In the genomic region with DNA sequence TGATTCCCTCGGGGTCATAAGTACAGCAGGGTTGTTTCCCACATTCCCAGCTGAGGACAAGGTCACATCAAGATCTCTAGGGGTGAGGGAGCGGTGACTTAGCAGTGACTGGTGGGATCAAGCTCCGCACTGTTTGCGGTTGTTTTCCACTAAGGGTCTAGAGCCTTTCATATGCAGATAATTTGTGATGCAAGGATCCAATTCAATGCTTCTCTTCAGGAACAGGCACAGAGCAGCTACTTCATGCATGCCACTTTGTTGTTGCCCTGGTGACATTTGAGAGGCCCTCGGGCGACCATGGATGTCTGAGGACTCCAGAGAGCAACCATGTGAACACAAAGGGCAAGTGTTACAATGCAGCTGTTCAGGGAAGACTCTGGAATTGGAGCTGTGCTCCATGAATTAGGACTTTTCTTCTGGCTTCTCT, we compare ENCODE assay signal across 9 mouse cellular contexts. TPM values are rescaled to one million over a fixed set of nuclear protein-coding genes. Genes with fewer than 3 reads are reported as not detected.
DNase-seq lines count a peak whose midpoint lies in the region; ATAC-seq and TF ChIP-seq lines count a peak whose summit lies in the region.
"Had no signal": no experiment of that assay in that cellular context is flagged by ENCODE, and none has a peak within 500 bp of the region (broad histone marks: within the 10 kb centered on the region; RNA-seq: fewer than 3 reads in every experiment).

No protein-coding gene starts in this region.

- no peak for TF ChIP-seq CTCF in hindbrain, postnatal 0 days (IDR thresholded peaks at IDR 0.05; ENCODE audit: low read depth)

- no peaks in the 10 kb centered on the region for H3K4me1 ChIP-seq in hindbrain, postnatal 0 days (ENCODE audit: insufficient read depth, low read length)
- H3K4me1 ChIP-seq in midbrain, embryonic 15.5 days, result 0 out of 2 replicates have a peak, but pooled peaks cover 4% of the 10 kb centered on the region
- H3K4me1 ChIP-seq: liver, embryonic 13.5 days had no signal

- DNase-seq in gastrocnemius, postnatal 25 days, result peak; percentile 23
- no peak for DNase-seq in gastrocnemius, adult 8-10 months (ENCODE audit: low spot score in 2 of 2)
- DNase-seq in embryo, embryonic 11 days, result peak; percentile 66
- DNase-seq in hindbrain, postnatal 0 days (ENCODE audit: low spot score), result peak; percentile 61
- no peak for DNase-seq in layer of hippocampus, adult 18-20 months (ENCODE audit: low spot score in 2 of 2)
- DNase-seq: liver, embryonic 13.5 days had no signal

- peak; percentile 92 for ATAC-seq in hindbrain, postnatal 0 days
- ATAC-seq in midbrain, embryonic 15.5 days (replicated peaks), result 0 out of 2 replicates have a peak, but pooled peaks have one; percentile 50
- ATAC-seq in erythroid progenitor cell, adult 5-6 weeks (replicated peaks; ENCODE audit: low FRiP score, poor library complexity, severe bottlenecking), result no peak
- ATAC-seq in inflammation-experienced regulatory T-cells, adult 6 months, result no peak

- no peak overlapping the region for H3K4me2 ChIP-seq in hindbrain, postnatal 0 days (ENCODE audit: low read depth, low read length)
- H3K4me2 ChIP-seq in midbrain, embryonic 15.5 days, result no peak overlapping the region
- H3K4me2 ChIP-seq: liver, embryonic 13.5 days had no signal

- H3K27me3 ChIP-seq in hindbrain, postnatal 0 days (ENCODE audit: insufficient read depth, low read length), result no peaks in the 10 kb centered on the region
- no peaks in the 10 kb centered on the region for H3K27me3 ChIP-seq in midbrain, embryonic 15.5 days (replicated peaks)
- H3K27me3 ChIP-seq: liver, embryonic 13.5 days had no signal

- 13% methylated on average over 6 of the region's 6 CpGs for WGBS in hindbrain, postnatal 0 days
- 21% methylated on average over 6 of the region's 6 CpGs for WGBS in midbrain, embryonic 15.5 days

- peak overlapping the region; percentile 27; the same call in 1 of the 2 replicates for H3K27ac ChIP-seq in hindbrain, postnatal 0 days
- no peak overlapping the region for H3K27ac ChIP-seq in midbrain, embryonic 15.5 days
- H3K27ac ChIP-seq: liver, embryonic 13.5 days had no signal

- no peak overlapping the region for H3K9ac ChIP-seq in hindbrain, postnatal 0 days (replicated peaks; ENCODE audit: low read length)
- H3K9ac ChIP-seq in midbrain, embryonic 15.5 days, result no peak overlapping the region
- H3K9ac ChIP-seq: liver, embryonic 13.5 days had no signal

- no peak overlapping the region for H3K4me3 ChIP-seq in hindbrain, postnatal 0 days (ENCODE audit: low read length)
- no peak overlapping the region for H3K4me3 ChIP-seq in midbrain, embryonic 15.5 days
- H3K4me3 ChIP-seq: liver, embryonic 13.5 days had no signal

- no peaks in the 10 kb centered on the region for H3K36me3 ChIP-seq in hindbrain, postnatal 0 days (ENCODE audit: insufficient read depth, low read length)
- H3K36me3 ChIP-seq in midbrain, embryonic 15.5 days (replicated peaks), result no peaks in the 10 kb centered on the region
- H3K36me3 ChIP-seq: liver, embryonic 13.5 days had no signal

- no peaks in the 10 kb centered on the region for H3K9me3 ChIP-seq in hindbrain, postnatal 0 days (ENCODE audit: low read length)
- H3K9me3 ChIP-seq in midbrain, embryonic 15.5 days, result no peaks in the 10 kb centered on the region
- H3K9me3 ChIP-seq: liver, embryonic 13.5 days had no signal

RNA-seq across cellular contexts. Expression of a gene that starts 14.9 kb away (rescaled TPM):
- 1 to 10 TPM; 6.4 to 7.6 TPM for total RNA-seq in gastrocnemius, postnatal 25 days (2021)
- 1 to 10 TPM; 3.7 to 5.8 (median 4.9) TPM for total RNA-seq in gastrocnemius, adult 8-10 months (2022)
- 7.6 and 14.7 TPM in 2 replicates for total RNA-seq in hindbrain, postnatal 0 days (2014; rRNA removed)
- polyA plus RNA-seq in hindbrain, postnatal 0 days (2015; fragmentation: Nextera tagmentation; extraction: Ambion mirVana), result 2.8 and 4.3 TPM in 2 replicates
- polyA plus RNA-seq in midbrain, embryonic 15.5 days (2015; fragmentation: Nextera tagmentation; extraction: Ambion mirVana), result 3.5 and 4.0 TPM in 2 replicates
- not detected in 2 replicates for total RNA-seq in erythroid progenitor cell, adult 5-6 weeks (2015; ENCODE audit: low replicate concordance)
- 0.26 TPM in 1 of 2 replicates, not detected in the other for total RNA-seq in erythroid progenitor cell, adult 5-6 weeks (2017; ENCODE audit: low replicate concordance)
- total RNA-seq in layer of hippocampus, adult 18-20 months (2021), result 10 to 100 TPM; 20.8 to 26.2 TPM
- under 1 TPM in 1 of 3 experiments, not detected in 2; 0.30 TPM for polyA plus RNA-seq in inflammation-experienced regulatory T-cells, adult 6 months (2017; shearing (Covaris generic))

Comparison
In these comparisons a context has a peak if more than half of its experiments do, and no peak if none do; other contexts are left out.
1. DNase-seq: peak in gastrocnemius, postnatal 25 days (single experiment), embryo, embryonic 11 days (single experiment) and hindbrain, postnatal 0 days (single experiment); none in gastrocnemius, adult 8-10 months (0 of 2) and layer of hippocampus, adult 18-20 months (0 of 2).
2. ATAC-seq: peak in hindbrain, postnatal 0 days (single experiment) and midbrain, embryonic 15.5 days (single experiment); none in erythroid progenitor cell, adult 5-6 weeks (single experiment) and inflammation-experienced regulatory T-cells, adult 6 months (single experiment).